Mouse (Mus musculus): ENCODE results near the gene Man2b2.

DNA sequence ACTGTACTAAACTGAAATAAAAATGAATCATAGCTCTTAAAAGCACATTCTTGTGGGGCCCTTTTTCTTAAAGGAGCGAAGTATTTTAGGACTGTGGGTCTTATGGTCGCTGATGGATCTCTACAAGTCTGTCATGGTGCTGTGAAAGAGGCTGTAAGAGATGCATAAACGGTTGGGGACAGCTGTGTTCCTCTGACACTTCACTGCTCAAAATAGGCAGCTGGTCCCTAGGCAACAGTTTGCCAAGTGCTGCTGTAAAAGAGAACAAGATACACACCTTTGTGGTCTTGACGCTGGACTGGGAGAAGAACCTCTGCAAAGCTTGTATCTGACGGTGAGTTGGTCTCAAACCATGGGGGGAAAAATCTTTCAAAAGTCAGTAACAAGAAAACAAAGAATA is 27.1 kb upstream of the Man2b2 start:
- TF ChIP-seq EP300 (IDR thresholded peaks at IDR 0.05; ENCODE audit: low read depth): no peak
- no peak for TF ChIP-seq CTCF (IDR thresholded peaks at IDR 0.05; ENCODE audit: low read depth)

Data from liver, postnatal 0 days (tissue).